Mouse (Mus musculus) myocyte (in vitro differentiated cells): Measurements from ENCODE around the gene St6galnac4.

Source experiments
- E2F4 ChIP-seq: IDR thresholded peaks from one replicate; pipeline ENCODE4 v1.6.1; 2011; ENCODE audit warnings: mild to moderate bottlenecking, control low read depth, moderate library complexity; ENCODE audit not compliant: insufficient read depth
- MAX ChIP-seq: IDR thresholded peaks from one replicate; pipeline ENCODE4 v1.6.1; 2011; ENCODE audit warnings: low read depth, mild to moderate bottlenecking, control low read depth
- MYOG ChIP-seq, 3 experiments: IDR thresholded peaks; one replicate each; pipeline ENCODE4 v1.6.1; 2011; ENCODE audit warnings: control low read depth in 2 of 3, low read depth in 2 of 3, mild to moderate bottlenecking in 2 of 3; ENCODE audit not compliant: insufficient read length in 2 of 3, control insufficient read depth in 1 of 3, insufficient read depth in 1 of 3
- POLR2A ChIP-seq: IDR thresholded peaks from one replicate; pipeline ENCODE4 v1.6.1; 2011; ENCODE audit warnings: low read depth, mild to moderate bottlenecking, control low read depth, moderate library complexity; ENCODE audit not compliant: insufficient read length
- POLR2AphosphoS2 ChIP-seq: IDR thresholded peaks from one replicate; pipeline ENCODE4 v1.6.1; 2011; ENCODE audit warnings: low read depth, control low read depth; ENCODE audit not compliant: insufficient read length
- TCF12 ChIP-seq: IDR thresholded peaks from one replicate; pipeline ENCODE4 v1.6.1; 2011; ENCODE audit warnings: mild to moderate bottlenecking, control low read depth; ENCODE audit not compliant: poor library complexity, insufficient read depth, severe bottlenecking
- TCF3 ChIP-seq: IDR thresholded peaks from one replicate; pipeline ENCODE4 v1.6.1; 2011; ENCODE audit warnings: low read depth, control low read depth; ENCODE audit not compliant: insufficient read length
- USF1 ChIP-seq: IDR thresholded peaks from one replicate; pipeline ENCODE4 v1.6.1; 2011; ENCODE audit warnings: low read depth, mild to moderate bottlenecking, control low read depth, moderate library complexity

GRCm38 (mm10) chr2:32574901-32575585 lies 11.9 kb upstream of the St6galnac4 start:
- TF ChIP-seq MYOG (IDR thresholded peaks at IDR 0.05; ENCODE audit: control insufficient read depth in 1 of 3, insufficient read depth in 1 of 3, insufficient read length in 2 of 3, low read depth in 2 of 3) (no peak), POLR2A (no peak), MAX (no peak), TCF12 (no peak), POLR2AphosphoS2 (no peak), USF1 (no peak), E2F4 (no peak), TCF3 (no peak)
